Mouse (Mus musculus): ENCODE data around the gene Usp18. TPM values are rescaled to one million over a fixed set of nuclear protein-coding genes. Genes with fewer than 3 reads are reported as not detected.

Usp18 gene
- polyA plus RNA-seq, 1 experiment from 2014 or later: 0.73 TPM

DNA sequence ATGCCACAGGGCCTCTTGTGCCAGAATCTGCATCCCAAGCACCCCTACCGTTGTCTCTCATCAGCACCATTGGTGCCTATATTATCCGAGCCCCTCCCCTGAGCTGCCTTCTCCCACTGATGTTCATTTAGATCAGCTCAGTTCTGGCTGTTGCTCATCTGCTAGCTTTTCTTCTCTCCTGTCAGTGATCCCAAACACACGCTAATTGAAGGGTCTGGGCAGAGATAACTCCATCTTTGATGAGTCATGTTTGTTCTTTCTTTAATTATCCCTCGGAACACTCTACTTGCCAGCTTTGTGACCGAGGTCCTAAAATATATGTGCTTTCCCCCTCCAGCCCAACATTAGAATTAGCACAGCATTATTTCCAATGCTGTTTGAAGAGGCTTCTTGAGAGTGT lies 30.4 kb upstream of the Usp18 start:
- no peak overlapping the region for H3K4me3 ChIP-seq
- no peak overlapping the region for H3K27ac ChIP-seq
- peaks cover 16% of the 10 kb centered on the region for H3K4me1 ChIP-seq (replicated peaks)
- WGBS: 81% methylated on average over 5 of the region's 5 CpGs
- DNase-seq (ENCODE audit: low spot score): no peak
- no peaks in the 10 kb centered on the region for H3K9me3 ChIP-seq
- peaks cover 28% of the 10 kb centered on the region for H3K27me3 ChIP-seq (ENCODE audit: insufficient read depth, poor library complexity, severe bottlenecking)
- H3K36me3 ChIP-seq: no peaks in the 10 kb centered on the region

DNA sequence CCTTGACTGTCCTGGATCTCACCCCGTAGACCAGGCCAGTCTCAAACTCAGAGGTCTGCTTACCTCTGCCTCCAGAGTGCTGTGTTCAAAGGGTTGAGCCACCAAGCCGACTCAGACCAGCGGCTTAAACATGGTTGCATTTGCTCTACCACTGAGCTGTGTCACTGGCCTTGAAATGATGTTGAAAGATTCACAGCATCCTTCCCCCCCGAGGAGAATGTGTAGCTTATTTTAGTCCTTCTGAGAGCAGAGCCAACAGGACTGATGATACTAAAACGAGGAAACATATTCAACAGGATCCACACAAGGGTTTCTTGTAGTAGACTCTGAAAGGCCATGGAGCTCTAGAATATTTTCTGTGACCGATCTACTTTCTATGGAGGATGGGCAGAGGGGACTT lies 29.8 kb upstream of the Usp18 start:
- no peak overlapping the region for H3K4me3 ChIP-seq
- peaks cover 22% of the 10 kb centered on the region for H3K27me3 ChIP-seq (ENCODE audit: insufficient read depth, poor library complexity, severe bottlenecking)
- WGBS: 84% methylated on average over 6 of the region's 6 CpGs
- peaks cover 10% of the 10 kb centered on the region for H3K4me1 ChIP-seq (replicated peaks)
- H3K36me3 ChIP-seq: no peaks in the 10 kb centered on the region
- no peaks in the 10 kb centered on the region for H3K9me3 ChIP-seq
- DNase-seq (ENCODE audit: low spot score): no peak
- H3K27ac ChIP-seq: no peak overlapping the region

DNA sequence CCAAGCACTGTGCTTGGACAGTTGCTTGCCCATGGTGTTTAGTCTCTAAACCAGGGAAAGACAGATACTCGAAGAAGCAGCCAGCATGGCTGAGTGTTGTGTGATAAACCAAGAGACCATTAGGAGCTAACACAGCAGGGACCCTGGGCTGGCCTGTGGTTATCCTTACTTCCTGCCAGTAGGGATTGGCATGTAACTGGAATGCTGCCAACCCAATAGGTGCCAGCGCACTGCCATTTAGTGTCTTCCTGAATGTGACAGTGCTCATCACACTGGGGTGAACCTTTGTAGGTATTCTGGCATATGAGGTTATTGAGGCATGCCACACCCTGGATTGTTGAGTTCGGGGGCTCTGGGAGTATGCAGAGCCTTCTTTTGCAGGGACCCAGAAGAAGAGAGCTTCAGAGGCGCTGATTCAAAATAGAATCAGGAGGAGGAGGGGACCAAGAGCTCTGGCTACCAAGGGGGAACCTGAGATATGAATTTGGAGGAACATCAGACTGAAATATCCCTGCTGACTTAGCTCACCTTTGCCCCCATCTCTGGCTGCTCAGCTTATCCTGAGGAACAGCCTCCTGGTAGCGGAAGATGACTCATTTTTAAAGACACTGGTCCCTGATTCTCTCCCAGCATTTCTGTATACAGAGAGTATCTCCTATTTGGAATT lies 29.0 kb upstream of the Usp18 start:
- no peak for DNase-seq (ENCODE audit: low spot score)
- Histone ChIP-seq H3K4me1 (replicated peaks) (peaks cover 2% of the 10 kb centered on the region), H3K4me3 (no peak overlapping the region), H3K36me3 (no peaks in the 10 kb centered on the region), H3K9me3 (no peaks in the 10 kb centered on the region), H3K27me3 (ENCODE audit: insufficient read depth, poor library complexity, severe bottlenecking) (peaks cover 14% of the 10 kb centered on the region), H3K27ac (no peak overlapping the region)
- 91% methylated on average over 5 of the region's 5 CpGs for WGBS

DNA sequence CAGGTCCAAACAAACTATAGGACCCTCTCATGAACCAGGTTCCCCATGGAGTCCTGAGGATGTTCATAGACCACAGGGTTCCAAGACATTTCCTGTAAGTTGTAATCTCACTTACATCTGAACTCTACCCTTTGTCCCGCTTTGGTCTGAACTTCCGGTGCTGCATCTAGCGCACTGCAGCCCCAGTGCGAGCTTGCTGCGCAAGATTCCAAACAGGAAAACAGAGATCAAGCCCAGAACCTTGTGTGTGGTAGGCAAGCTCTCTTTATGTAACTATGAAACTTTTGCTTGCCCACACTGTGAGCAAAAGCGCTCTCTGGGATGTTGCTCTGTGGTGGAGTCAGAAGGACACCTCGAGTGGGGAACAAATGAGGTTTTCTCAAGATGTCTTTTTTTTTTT lies 27.7 kb upstream of the Usp18 start:
- Histone ChIP-seq H3K27me3 (ENCODE audit: insufficient read depth, poor library complexity, severe bottlenecking) (0 out of 2 replicates have a peak, but pooled peaks cover 3% of the 10 kb centered on the region), H3K4me3 (no peak overlapping the region), H3K4me1 (replicated peaks) (no peaks in the 10 kb centered on the region), H3K9me3 (no peaks in the 10 kb centered on the region), H3K36me3 (no peaks in the 10 kb centered on the region), H3K27ac (no peak overlapping the region)
- 94% methylated on average over 7 of the region's 7 CpGs for WGBS
- no peak for DNase-seq (ENCODE audit: low spot score)

GRCm38 (mm10) chr6:121219406-121219805 lies 26.3 kb upstream of the Usp18 start:
- Histone ChIP-seq H3K36me3 (no peaks in the 10 kb centered on the region), H3K27me3 (ENCODE audit: insufficient read depth, poor library complexity, severe bottlenecking) (0 out of 2 replicates have a peak, but pooled peaks cover 3% of the 10 kb centered on the region), H3K4me1 (replicated peaks) (peaks cover 3% of the 10 kb centered on the region; the same call in 1 of the 2 replicates), H3K4me3 (no peak overlapping the region), H3K27ac (no peak overlapping the region), H3K9me3 (no peaks in the 10 kb centered on the region)
- no peak for DNase-seq (ENCODE audit: low spot score)
- WGBS: 76% methylated on average over 4 of the region's 4 CpGs

DNA sequence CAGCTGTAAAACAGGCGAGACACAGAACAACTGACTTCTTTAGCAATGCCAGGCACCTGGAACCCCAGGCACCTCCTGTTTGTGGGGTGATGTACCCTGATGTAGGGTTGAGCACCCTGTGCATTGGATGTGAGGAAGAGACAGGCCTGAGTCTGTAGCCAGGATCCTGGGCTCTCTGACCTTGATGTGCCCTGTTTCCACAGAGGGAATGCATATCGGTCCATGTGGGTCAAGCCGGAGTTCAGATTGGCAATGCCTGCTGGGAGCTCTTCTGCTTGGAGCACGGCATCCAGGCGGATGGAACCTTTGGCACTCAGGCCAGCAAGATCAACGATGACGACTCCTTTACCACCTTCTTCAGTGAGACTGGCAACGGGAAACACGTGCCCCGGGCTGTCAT lies 25.5 kb upstream of the Usp18 start:
- DNase-seq (ENCODE audit: low spot score): no peak
- H3K4me1 ChIP-seq (replicated peaks): peaks cover 9% of the 10 kb centered on the region
- no peak overlapping the region for H3K27ac ChIP-seq
- H3K4me3 ChIP-seq: no peak overlapping the region
- no peaks in the 10 kb centered on the region for H3K36me3 ChIP-seq
- 89% methylated on average over 10 of the region's 10 CpGs for WGBS
- no peaks in the 10 kb centered on the region for H3K9me3 ChIP-seq
- H3K27me3 ChIP-seq (ENCODE audit: insufficient read depth, poor library complexity, severe bottlenecking): 0 out of 2 replicates have a peak, but pooled peaks cover 2% of the 10 kb centered on the region

DNA sequence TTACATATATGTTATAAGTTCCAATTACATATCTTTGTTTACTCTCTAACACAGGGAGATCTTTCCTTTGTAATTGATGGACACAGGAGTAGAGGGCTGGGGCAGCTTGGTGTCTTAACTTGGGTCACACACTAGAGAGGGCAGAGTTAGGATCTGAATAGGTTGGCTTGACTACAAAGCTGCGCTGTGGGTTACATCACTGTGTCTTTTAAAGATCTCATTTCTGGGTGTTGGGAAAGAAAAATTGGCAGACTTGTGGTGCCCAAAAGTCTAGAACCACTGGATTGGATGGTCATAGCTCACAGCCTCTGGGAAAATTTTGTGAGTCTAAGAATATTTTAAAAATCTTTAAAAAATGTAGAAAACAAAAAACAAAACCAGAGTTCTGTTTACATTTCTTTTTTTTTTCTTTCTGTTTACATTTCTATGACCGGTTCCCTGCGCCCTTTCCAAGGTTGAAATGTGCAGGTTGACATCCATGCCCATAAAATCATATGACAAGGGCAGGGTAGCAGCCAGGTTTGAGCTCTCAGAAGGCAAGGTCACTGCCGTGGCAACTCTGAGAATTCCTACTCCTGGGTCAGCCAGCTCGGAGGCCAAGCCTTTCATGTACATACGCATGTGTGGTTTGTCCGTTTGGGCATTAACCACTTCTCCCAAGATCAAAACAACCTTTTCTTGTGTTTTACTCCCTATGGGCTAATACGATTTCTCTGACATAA lies 23.7 kb upstream of the Usp18 start:
- Histone ChIP-seq H3K9me3 (no peaks in the 10 kb centered on the region), H3K4me3 (no peak overlapping the region), H3K4me1 (replicated peaks) (peaks cover 19% of the 10 kb centered on the region), H3K36me3 (no peaks in the 10 kb centered on the region), H3K27me3 (ENCODE audit: insufficient read depth, poor library complexity, severe bottlenecking) (no peaks in the 10 kb centered on the region), H3K27ac (no peak overlapping the region)
- 88% methylated on average over 8 of the region's 8 CpGs for WGBS
- DNase-seq (ENCODE audit: low spot score): no peak

GRCm38 (mm10) chr6:121223001-121223400 lies 22.7 kb upstream of the Usp18 start:
- Histone ChIP-seq H3K4me1 (replicated peaks) (peaks cover 19% of the 10 kb centered on the region), H3K27me3 (ENCODE audit: insufficient read depth, poor library complexity, severe bottlenecking) (no peaks in the 10 kb centered on the region)
- WGBS: 95% methylated on average over 14 of the region's 14 CpGs

GRCm38 (mm10) chr6:121224067-121224466 lies 21.6 kb upstream of the Usp18 start:
- no peak overlapping the region for H3K4me3 ChIP-seq
- DNase-seq (ENCODE audit: low spot score): no peak
- H3K4me1 ChIP-seq (replicated peaks): peaks cover 19% of the 10 kb centered on the region
- H3K9me3 ChIP-seq: no peaks in the 10 kb centered on the region
- no peak overlapping the region for H3K27ac ChIP-seq
- H3K36me3 ChIP-seq: no peaks in the 10 kb centered on the region
- H3K27me3 ChIP-seq (ENCODE audit: insufficient read depth, poor library complexity, severe bottlenecking): no peaks in the 10 kb centered on the region
- 71% methylated on average over 5 of the region's 5 CpGs for WGBS

More at GRCm38 (mm10) chr6:121223001-121223400, 22.7 kb upstream of the Usp18 start:
- Histone ChIP-seq H3K36me3 (no peaks in the 10 kb centered on the region), H3K27ac (no peak overlapping the region), H3K4me3 (no peak overlapping the region), H3K9me3 (no peaks in the 10 kb centered on the region)
- DNase-seq (ENCODE audit: low spot score): no peak

DNA sequence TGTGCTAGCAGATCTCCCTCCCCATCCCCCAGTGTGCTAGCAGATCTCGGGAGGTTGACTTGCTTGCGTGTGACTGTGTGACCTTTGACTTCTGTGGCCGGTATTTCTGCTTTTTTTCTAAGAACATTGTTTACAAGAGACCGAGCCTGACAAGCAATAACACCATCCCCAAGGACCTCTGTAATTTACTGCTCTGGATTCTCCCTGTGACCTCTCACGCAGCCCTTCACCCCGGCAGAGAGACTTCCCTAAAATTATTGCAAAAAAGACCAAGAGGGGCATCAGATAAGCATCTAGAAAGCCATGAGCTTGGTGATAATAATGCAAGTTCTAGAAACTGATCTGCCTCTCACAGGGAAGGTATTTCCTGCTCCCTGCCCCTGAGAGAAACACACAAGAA lies 20.7 kb upstream of the Usp18 start:
- no peak for DNase-seq (ENCODE audit: low spot score)
- Histone ChIP-seq H3K36me3 (no peaks in the 10 kb centered on the region), H3K27me3 (ENCODE audit: insufficient read depth, poor library complexity, severe bottlenecking) (no peaks in the 10 kb centered on the region), H3K9me3 (no peaks in the 10 kb centered on the region), H3K27ac (no peak overlapping the region), H3K4me3 (no peak overlapping the region), H3K4me1 (replicated peaks) (peaks cover 19% of the 10 kb centered on the region)
- WGBS: 21% methylated on average over 6 of the region's 6 CpGs

GRCm38 (mm10) chr6:121226043-121226442 lies 19.7 kb upstream of the Usp18 start:
- Histone ChIP-seq H3K4me3 (no peak overlapping the region), H3K9me3 (no peaks in the 10 kb centered on the region), H3K27ac (no peak overlapping the region), H3K4me1 (replicated peaks) (peaks cover 19% of the 10 kb centered on the region), H3K36me3 (no peaks in the 10 kb centered on the region), H3K27me3 (ENCODE audit: insufficient read depth, poor library complexity, severe bottlenecking) (no peaks in the 10 kb centered on the region)
- 66% methylated on average over 4 of the region's 4 CpGs for WGBS
- DNase-seq (ENCODE audit: low spot score): no peak

DNA sequence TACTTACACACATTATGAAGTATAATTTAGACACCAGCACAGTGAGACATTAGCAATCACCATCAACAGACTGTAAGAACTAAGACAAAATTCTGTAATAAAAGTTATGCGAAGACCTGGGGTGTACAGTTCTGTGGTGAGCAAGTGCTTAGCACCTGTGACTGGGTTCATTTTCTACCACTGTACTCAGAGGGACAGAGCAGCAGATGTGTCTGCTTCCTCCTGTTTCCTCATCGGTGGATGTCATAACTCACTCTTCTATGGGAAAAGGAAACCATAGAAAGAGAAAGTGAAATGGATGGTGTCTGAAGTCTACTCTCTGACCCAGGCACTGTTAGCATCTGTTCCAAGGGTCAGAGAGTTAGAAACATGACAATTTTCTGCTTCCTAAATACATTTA lies 19.0 kb upstream of the Usp18 start:
- Histone ChIP-seq H3K27ac (no peak overlapping the region), H3K36me3 (no peaks in the 10 kb centered on the region), H3K4me1 (replicated peaks) (peaks cover 19% of the 10 kb centered on the region), H3K9me3 (no peaks in the 10 kb centered on the region), H3K4me3 (no peak overlapping the region), H3K27me3 (ENCODE audit: insufficient read depth, poor library complexity, severe bottlenecking) (no peaks in the 10 kb centered on the region)
- 90% methylated on average over 2 of the region's 2 CpGs for WGBS
- DNase-seq (ENCODE audit: low spot score): no peak

- Histone ChIP-seq H3K4me1 (replicated peaks) (peaks cover 19% of the 10 kb centered on the region), H3K27me3 (ENCODE audit: insufficient read depth, poor library complexity, severe bottlenecking) (no peaks in the 10 kb centered on the region), H3K9me3 (no peaks in the 10 kb centered on the region), H3K4me3 (no peak overlapping the region), H3K36me3 (no peaks in the 10 kb centered on the region), H3K27ac (no peak overlapping the region)
- WGBS: 76% methylated on average over 8 of the region's 8 CpGs
- no peak for DNase-seq (ENCODE audit: low spot score)
Measured at GRCm38 (mm10) chr6:121228421-121228820, 17.3 kb upstream of the Usp18 start.

Measured in hindbrain, embryonic 10.5 days (tissue).